Mouse (Mus musculus) bone marrow macrophage, adult 2 months (primary cell): Measurements from ENCODE around the gene Rhox11. TPM values are rescaled to one million over a fixed set of nuclear protein-coding genes. Genes with fewer than 3 reads are reported as not detected.
"Not testable (repeated sequence)": the region's sequence is repeated elsewhere in the genome, so short reads cannot be mapped to it uniquely, and the experiment has no call there.

ENCODE experiments used
- H3K27ac ChIP-seq: 2 replicates; pipeline ENCODE4 v1.5.1; 2012; ENCODE audit warnings: low read depth, low read length; ENCODE audit not compliant: insufficient read depth
- H3K4me1 ChIP-seq: 2 replicates; pipeline ENCODE4 v1.6.1; 2012; ENCODE audit warnings: low read length; ENCODE audit not compliant: control insufficient read depth, insufficient read depth
- H3K4me3 ChIP-seq: 2 replicates; pipeline ENCODE4 v1.5.1; 2012; ENCODE audit warnings: mild to moderate bottlenecking, low read length, moderate library complexity; ENCODE audit not compliant: insufficient read depth
- CTCF ChIP-seq: IDR thresholded peaks from 2 replicates; pipeline ENCODE4 v1.5.1; 2012; ENCODE audit warnings: low read depth, mild to moderate bottlenecking, low read length, moderate library complexity
- POLR2A ChIP-seq: IDR thresholded peaks from 2 replicates; pipeline ENCODE4 v1.6.1; 2012; ENCODE audit warnings: mild to moderate bottlenecking, low read depth, low read length, borderline replicate concordance
- polyA plus RNA-seq: library from polyadenylated mRNA; stranded (reverse); fragments of >200 nt; gene quantifications from 2 replicates; pipeline ENCODE4 v1.2.4, GENCODE M21; 2012; ENCODE audit not compliant: missing spikeins, insufficient read depth, insufficient read length

Rhox11 gene
- not detected in 2 replicates for polyA plus RNA-seq

DNA sequence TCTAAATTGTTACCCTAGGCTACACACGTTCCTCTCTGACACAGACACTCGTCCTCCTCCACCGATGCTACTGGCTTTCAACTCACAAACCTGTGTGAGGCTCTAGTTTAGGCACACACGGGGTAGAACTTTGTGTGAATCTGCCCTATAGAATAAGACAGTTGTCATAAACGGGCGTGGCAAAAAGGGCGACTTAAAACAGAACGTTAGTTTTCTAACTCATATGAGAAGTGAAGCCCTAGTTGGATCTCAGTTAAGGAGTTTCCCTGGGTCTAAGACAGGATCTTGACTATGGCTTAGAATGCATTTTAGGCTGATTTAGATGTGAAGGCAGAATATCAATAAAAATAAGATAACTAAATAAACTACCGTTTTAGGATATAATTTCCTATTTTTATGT, at the start of gene Rhox11:
TSS of gene Rhox11 (minus strand) at position 101 of the 400 bp plus-strand sequence.
- Histone ChIP-seq H3K4me1 (no peaks in the 10 kb centered on the region), H3K4me3 (no peak within 1 kb of the TSS), H3K27ac (no peak within 1 kb of the TSS)
- TF ChIP-seq POLR2A, result no peak
- TF ChIP-seq CTCF, result no peak

- Histone ChIP-seq H3K4me3 (no peak overlapping the region), H3K4me1 (no peaks in the 10 kb centered on the region), H3K27ac (no peak overlapping the region)
- TF ChIP-seq POLR2A, result no peak
- no peak for TF ChIP-seq CTCF
These were observed 36.5 kb upstream of the Rhox11 start for GRCm38 (mm10) chrX:38121478-38121877.

- no peak within 1 kb of the TSS for H3K4me3 ChIP-seq
- H3K4me1 ChIP-seq, result no peaks in the 10 kb centered on the region
- H3K27ac ChIP-seq, result no peak within 1 kb of the TSS
- TF ChIP-seq CTCF (no peak), POLR2A (no peak)
These were observed 36.0 kb upstream of the Rhox11 start, which contains the start of gene Rhox13 for GRCm38 (mm10) chrX:38120982-38121381. TSS of gene Rhox13 (plus strand) at chrX:38121219.

GRCm38 (mm10) chrX:38110807-38111206, 25.9 kb upstream of the Rhox11 start, which contains the start of gene Rhox12:
TSS of gene Rhox12 (minus strand) at chrX:38110907.
- H3K4me1 ChIP-seq, result no peaks in the 10 kb centered on the region
- H3K4me3 ChIP-seq, result no peak within 1 kb of the TSS
- H3K27ac ChIP-seq, result no peak within 1 kb of the TSS
- TF ChIP-seq CTCF (no peak), POLR2A (no peak)

DNA sequence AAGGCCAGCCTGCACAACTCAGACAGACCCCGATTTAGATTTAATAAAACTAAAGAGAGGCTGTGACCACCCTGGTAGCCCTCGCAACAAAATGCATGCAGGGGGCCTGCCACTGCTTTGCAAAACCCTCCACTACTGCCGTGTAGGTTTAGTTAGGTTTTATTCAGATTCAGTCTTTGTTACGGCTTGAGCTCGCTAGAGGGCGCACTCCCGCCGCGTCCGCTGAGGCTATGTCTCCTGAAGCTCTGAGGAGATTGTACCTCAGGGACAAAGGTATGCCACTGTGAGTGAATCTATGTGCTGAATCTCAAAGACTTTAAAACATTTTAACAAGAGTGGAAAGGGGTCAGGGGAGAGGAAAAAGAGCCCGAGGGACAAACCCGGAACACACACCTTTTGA, 715 bp downstream of the Rhox11 start:
- no peak overlapping the region for H3K27ac ChIP-seq
- H3K4me1 ChIP-seq, result no peaks in the 10 kb centered on the region
- TF ChIP-seq CTCF, result peak; percentile 51; the same call in 1 of the 2 replicates
- no peak for TF ChIP-seq POLR2A
- H3K4me3 ChIP-seq, result no peak overlapping the region

DNA sequence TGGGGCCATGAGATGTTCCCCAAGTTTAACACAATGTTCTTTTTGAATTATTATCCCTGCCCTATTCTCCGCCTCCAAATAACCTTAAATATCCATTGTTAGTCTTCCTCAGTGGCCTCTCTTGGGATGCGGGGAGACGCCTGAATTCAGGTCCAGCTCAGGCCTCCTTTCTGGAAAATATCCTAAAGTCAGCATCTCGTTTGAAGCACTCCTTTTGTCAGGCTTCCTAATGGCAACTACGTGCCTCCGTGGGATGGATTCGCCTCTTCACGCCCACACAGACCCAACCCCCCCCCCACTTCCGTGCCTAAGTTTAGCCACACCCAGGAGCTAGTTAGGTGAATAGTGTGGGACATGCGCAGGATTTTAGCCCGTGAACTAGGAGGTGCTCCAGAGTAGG, 18.8 kb downstream of the Rhox11 start, which contains the start of gene Rhox10:
TSS of gene Rhox10 (plus strand) at position 301 of the 400 bp plus-strand sequence.
- no peaks in the 10 kb centered on the region for H3K4me1 ChIP-seq
- H3K4me3 ChIP-seq, result no peak within 1 kb of the TSS
- H3K27ac ChIP-seq, result no peak within 1 kb of the TSS
- TF ChIP-seq CTCF (no peak), POLR2A (no peak)

DNA sequence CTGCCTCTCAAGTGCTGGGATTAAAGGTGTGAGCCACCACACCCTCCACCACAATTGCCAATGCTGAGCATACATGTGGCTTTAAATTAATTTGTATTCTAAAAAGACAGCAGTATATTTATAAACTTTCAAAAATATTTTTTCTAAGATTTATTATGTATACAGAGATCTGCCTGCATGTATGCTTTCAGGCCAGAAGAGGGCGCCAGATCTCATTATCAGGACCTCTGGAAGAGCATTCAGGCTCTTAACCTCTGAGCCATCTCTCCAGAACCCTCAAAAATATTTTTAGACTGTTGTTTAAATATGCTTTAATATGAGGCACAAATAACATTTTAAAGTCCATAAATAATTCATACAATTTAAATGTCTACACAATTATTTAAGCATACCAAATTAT, 23.4 kb downstream of the Rhox11 start:
- TF ChIP-seq CTCF (no peak), POLR2A (no peak)
- H3K4me3 ChIP-seq, result no peak overlapping the region
- no peak overlapping the region for H3K27ac ChIP-seq
- no peaks in the 10 kb centered on the region for H3K4me1 ChIP-seq

DNA sequence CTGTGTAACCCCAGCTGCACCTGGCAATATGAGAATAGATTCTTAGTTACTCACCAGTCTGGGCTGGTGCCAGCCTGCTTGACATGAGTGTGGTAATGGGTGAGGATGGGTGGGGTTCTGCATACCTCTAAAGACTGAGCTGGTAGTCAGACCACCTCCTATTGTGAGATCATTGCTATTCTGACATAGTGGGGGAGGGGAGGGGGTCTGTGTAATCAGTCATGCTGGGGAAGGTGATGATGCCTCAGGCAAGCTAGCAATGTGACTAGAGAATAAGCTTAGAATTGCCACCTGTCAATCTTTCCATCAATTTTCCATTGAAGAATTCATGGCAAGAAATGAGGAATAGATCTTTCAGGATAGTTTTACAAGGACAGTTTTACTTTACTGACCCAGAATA, 41.9 kb downstream of the Rhox11 start, which contains the start of gene Btg1-ps2:
TSS of gene Btg1-ps2 (minus strand) at position 101 of the 400 bp plus-strand sequence.
- not testable (repeated sequence) for H3K27ac ChIP-seq, H3K4me1 ChIP-seq, H3K4me3 ChIP-seq

DNA sequence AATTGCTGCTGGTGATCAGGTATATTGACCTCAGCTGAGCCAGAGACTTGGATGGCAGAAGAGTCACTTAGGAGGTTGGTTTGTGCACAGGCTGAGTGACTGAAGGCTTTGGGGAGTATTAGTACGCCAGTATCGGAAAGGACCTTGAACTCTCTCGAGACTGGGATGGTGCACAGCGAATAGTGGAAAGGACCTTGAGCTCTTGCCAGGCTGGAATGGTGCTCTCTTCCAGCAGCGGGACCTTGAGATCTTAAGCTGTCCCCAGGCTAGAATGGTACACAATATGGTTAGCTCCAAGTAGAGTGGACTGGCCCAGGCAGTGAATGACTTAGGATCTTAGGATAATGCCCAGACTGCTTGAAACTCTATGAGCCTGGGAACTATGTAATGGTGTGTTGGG, 45.3 kb downstream of the Rhox11 start:
- TF ChIP-seq CTCF (no peak), POLR2A (no peak)
- Histone ChIP-seq H3K4me1 (no peaks in the 10 kb centered on the region), H3K4me3 (no peak overlapping the region), H3K27ac (no peak overlapping the region)

GRCm38 (mm10) chrX:38033841-38034240, 51.1 kb downstream of the Rhox11 start:
- H3K4me1 ChIP-seq, result no peaks in the 10 kb centered on the region
- TF ChIP-seq POLR2A (no peak), CTCF (no peak)
- no peak overlapping the region for H3K27ac ChIP-seq
- H3K4me3 ChIP-seq, result no peak overlapping the region

Other genes with a start within 250 kb of the Rhox11 start
- not detected in 2 replicates for gene Rhox8, start 206.2 kb downstream of the Rhox11 start, polyA plus RNA-seq
- gene Rhox7b, start 187.9 kb downstream of the Rhox11 start, polyA plus RNA-seq, result not detected in 2 replicates
- gene Rhox9, start 183.4 kb downstream of the Rhox11 start, polyA plus RNA-seq, result not detected in 2 replicates
- gene Btg1-ps1, start 66.3 kb downstream of the Rhox11 start, polyA plus RNA-seq, result not detected in 2 replicates
- gene Btg1-ps2, start 42.0 kb downstream of the Rhox11 start, polyA plus RNA-seq, result not detected in 2 replicates
- not detected in 2 replicates for gene Rhox10, start 18.7 kb downstream of the Rhox11 start, polyA plus RNA-seq
- gene Rhox12, start 25.8 kb upstream of the Rhox11 start, polyA plus RNA-seq, result not detected in 2 replicates
- gene Rhox13, start 36.1 kb upstream of the Rhox11 start, polyA plus RNA-seq, result not detected in 2 replicates
- gene Zbtb33, start 104.7 kb upstream of the Rhox11 start, polyA plus RNA-seq, result 13.2 and 18.0 TPM in 2 replicates
- not detected in 2 replicates for gene Tmem255a, start 167.3 kb upstream of the Rhox11 start, polyA plus RNA-seq
- gene Atp1b4, start 231.0 kb upstream of the Rhox11 start, polyA plus RNA-seq, result not detected in 2 replicates